Comparison of ENCODE assay signal across 14 mouse cellular contexts in the genomic region with DNA sequence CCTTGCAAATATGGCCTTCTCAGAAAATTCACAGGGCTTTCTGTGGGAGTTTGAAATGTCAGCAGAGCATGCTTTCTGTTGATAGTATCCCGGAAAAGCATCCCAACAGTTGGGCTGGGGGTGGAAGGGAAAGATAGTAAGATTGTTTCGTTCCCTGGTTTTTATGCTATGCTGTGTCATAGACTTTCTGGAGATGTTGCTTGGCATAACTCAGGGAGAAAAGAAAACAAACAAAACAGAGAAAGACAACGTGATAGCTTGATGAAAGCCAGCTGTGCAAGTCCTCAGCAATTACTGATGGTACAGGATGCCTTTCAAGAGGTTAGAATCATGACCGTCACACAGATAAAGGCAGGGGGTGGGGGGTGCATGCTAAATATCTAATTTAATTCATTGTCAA.
DNase-seq lines count a peak whose midpoint lies in the region; ATAC-seq lines count a peak whose summit lies in the region.
"Had no signal": no experiment of that assay in that cellular context is flagged by ENCODE, and none has a peak within 500 bp of the region (broad histone marks: within the 10 kb centered on the region; RNA-seq: fewer than 3 reads in every experiment).

No protein-coding gene starts in this region.

- peak; percentile 72; the same call in 1 of the 2 replicates for ATAC-seq in kidney, embryonic 14.5 days (ENCODE audit: low FRiP score, low TSS enrichment)
- ATAC-seq: forebrain, postnatal 0 days had no signal

- WGBS in kidney, embryonic 14.5 days: 36% methylated on average over 4 of the region's 4 CpGs

- H3K9me3 ChIP-seq in kidney, embryonic 14.5 days (ENCODE audit: control insufficient read depth, low read length): no peaks in the 10 kb centered on the region
- H3K9me3 ChIP-seq: embryonic facial prominence, embryonic 12.5 days; midbrain, embryonic 12.5 days had no signal

- no peaks in the 10 kb centered on the region for H3K36me3 ChIP-seq in kidney, embryonic 14.5 days (ENCODE audit: control insufficient read depth, insufficient read depth, low read length)
- H3K36me3 ChIP-seq: embryonic facial prominence, embryonic 12.5 days; midbrain, embryonic 12.5 days had no signal

- no peaks in the 10 kb centered on the region for H3K4me1 ChIP-seq in kidney, embryonic 14.5 days (ENCODE audit: control insufficient read depth, insufficient read depth, low read length)
- H3K4me1 ChIP-seq: embryonic facial prominence, embryonic 12.5 days; midbrain, embryonic 12.5 days had no signal

- no peaks in the 10 kb centered on the region for H3K27me3 ChIP-seq in kidney, embryonic 14.5 days (ENCODE audit: control insufficient read depth, insufficient read depth, low read length)
- H3K27me3 ChIP-seq: embryonic facial prominence, embryonic 12.5 days; midbrain, embryonic 12.5 days had no signal

- DNase-seq in kidney, postnatal 25 days: no peak
- peak; percentile 24 to 45 for DNase-seq in left cerebral cortex, adult 18-20 months (ENCODE audit: low spot score in 2 of 2)
- no peak for DNase-seq in left cerebral cortex, postnatal 10 days (ENCODE audit: extremely low spot score in 1 of 2, low spot score in 2 of 2)
- DNase-seq in layer of hippocampus, adult 9-10 months (ENCODE audit: low spot score): peak; percentile 37
- DNase-seq in lung, postnatal 14 days: peak; percentile 41
- no peak for DNase-seq in spleen, adult 12 weeks (ENCODE audit: low spot score)
- DNase-seq in cerebellum, postnatal 4 days (ENCODE audit: low spot score in 2 of 2): no peak
- DNase-seq: cerebellum, adult 11 months; cerebellum, postnatal 25 days; forebrain, postnatal 0 days; liver had no signal

- intact Hi-C loops in left cerebral cortex, postnatal 10 days (cut with DNase I): no loop called here

- H3K27ac ChIP-seq in kidney, embryonic 14.5 days (ENCODE audit: low read depth, low read length): no peak overlapping the region
- H3K27ac ChIP-seq: embryonic facial prominence, embryonic 12.5 days; midbrain, embryonic 12.5 days had no signal

- H3K9ac ChIP-seq in kidney, embryonic 14.5 days (ENCODE audit: low read depth, low read length): no peak overlapping the region
- H3K9ac ChIP-seq: embryonic facial prominence, embryonic 12.5 days; forebrain, postnatal 0 days; midbrain, embryonic 12.5 days had no signal

- no peak overlapping the region for H3K4me2 ChIP-seq in kidney, embryonic 14.5 days (replicated peaks; ENCODE audit: low read depth, low read length)
- H3K4me2 ChIP-seq: embryonic facial prominence, embryonic 12.5 days; midbrain, embryonic 12.5 days had no signal

- H3K4me3 ChIP-seq in kidney, embryonic 14.5 days (ENCODE audit: low read length): no peak overlapping the region
- H3K4me3 ChIP-seq: embryonic facial prominence, embryonic 12.5 days; midbrain, embryonic 12.5 days had no signal

Comparison
In these comparisons a context has a peak if more than half of its experiments do, and no peak if none do; other contexts are left out.
1. DNase-seq: peak in left cerebral cortex, adult 18-20 months (2 of 2), layer of hippocampus, adult 9-10 months (single experiment) and lung, postnatal 14 days (single experiment); none in kidney, postnatal 25 days (0 of 2), left cerebral cortex, postnatal 10 days (0 of 2), spleen, adult 12 weeks (single experiment) and cerebellum, postnatal 4 days (0 of 2).